Mouse (Mus musculus) intestine, embryonic 14.5 days (tissue): ENCODE results near the gene Mast4. TPM values are rescaled to one million over a fixed set of nuclear protein-coding genes. Genes with fewer than 3 reads are reported as not detected.

Experiments
- ATAC-seq: fragments of 200-750 bp; cut with Nextera tagmentation; replicated peaks from 2 replicates; pipeline ENCODE4 v1.8.0; 2017; ENCODE audit warnings: low read depth, moderate number of reproducible peaks, moderate TSS enrichment, moderate library complexity; ENCODE audit not compliant: low FRiP score, low TSS enrichment
- DNase-seq: peaks from one replicate; pipeline ENCODE4 v3.0.0-alpha.2; 2018; ENCODE audit warnings: low spot score
- H3K27ac ChIP-seq: fragments of 300-500 bp; sonication (generic); 2 replicates; pipeline ENCODE4 v1.5.1; 2014; ENCODE audit warnings: low read depth, mild to moderate bottlenecking, control low read depth
- H3K27me3 ChIP-seq: fragments of 300-500 bp; sonication (generic); replicated peaks from 2 replicates; pipeline ENCODE4 v1.6.1; 2014; ENCODE audit warnings: low read length, control low read depth; ENCODE audit not compliant: control insufficient read depth, insufficient read depth
- H3K36me3 ChIP-seq: fragments of 300-500 bp; sonication (generic); 2 replicates; pipeline ENCODE4 v1.6.1; 2014; ENCODE audit warnings: low read length, control low read depth; ENCODE audit not compliant: control insufficient read depth, insufficient read depth
- H3K4me1 ChIP-seq: fragments of 300-500 bp; sonication (generic); replicated peaks from 2 replicates; pipeline ENCODE4 v1.6.1; 2014; ENCODE audit warnings: low read length, control low read depth, mixed read lengths; ENCODE audit not compliant: control insufficient read depth, insufficient read depth
- H3K4me2 ChIP-seq: fragments of 300-500 bp; sonication (generic); 2 replicates; pipeline ENCODE4 v1.6.1; 2014; ENCODE audit warnings: low read length
- H3K4me3 ChIP-seq: fragments of 300-500 bp; sonication (generic); 2 replicates; pipeline ENCODE4 v1.5.1; 2014; ENCODE audit warnings: low read depth, low read length, control low read depth, mixed read lengths
- H3K9ac ChIP-seq: fragments of 300-500 bp; sonication (generic); 2 replicates; pipeline ENCODE4 v1.6.1; 2014; ENCODE audit warnings: mild to moderate bottlenecking, low read length
- H3K9me3 ChIP-seq: fragments of 300-500 bp; sonication (generic); 2 replicates; pipeline ENCODE4 v1.6.1; 2016; ENCODE audit warnings: low read length, control low read depth; ENCODE audit not compliant: control insufficient read depth
- whole genome bisulfite sequencing: fragments of 180-500 bp; shearing (Covaris S2); extraction: QIAGEN DNeasy Blood & Tissue Kit; methylation state at CpG from one replicate; pipeline ENCODE4 v1.1.7; 2014; 5-methylcytosine and 5-hydroxymethylcytosine counted together
- polyA plus RNA-seq: library from polyadenylated mRNA; unstranded; fragments of >200 nt; fragmentation: Nextera tagmentation; extraction: Ambion mirVana; gene quantifications from 2 replicates; pipeline ENCODE4 v1.2.1, GENCODE M21; 2014

Gene Mast4
- polyA plus RNA-seq, 1 experiment from 2014 or later: 31.9 TPM

GRCm38 (mm10) chr13:102689201-102690090, 644.9 kb downstream of the Mast4 start:
- no peak overlapping the region for H3K4me2 ChIP-seq
- H3K27ac ChIP-seq: no peak overlapping the region
- H3K4me3 ChIP-seq: no peak overlapping the region
- WGBS: 72% methylated on average over 6 of the region's 6 CpGs
- no peaks in the 10 kb centered on the region for H3K27me3 ChIP-seq
- H3K9me3 ChIP-seq: no peaks in the 10 kb centered on the region
- H3K36me3 ChIP-seq: no peaks in the 10 kb centered on the region
- H3K4me1 ChIP-seq: no peaks in the 10 kb centered on the region
- DNase-seq (no peak), ATAC-seq (no peak)
- no peak overlapping the region for H3K9ac ChIP-seq

GRCm38 (mm10) chr13:102688121-102688520, 646.2 kb downstream of the Mast4 start:
- no peak overlapping the region for H3K4me3 ChIP-seq
- DNase-seq (no peak), ATAC-seq (no peak)
- H3K4me1 ChIP-seq: no peaks in the 10 kb centered on the region
- H3K27me3 ChIP-seq: no peaks in the 10 kb centered on the region
- no peak overlapping the region for H3K9ac ChIP-seq
- no peaks in the 10 kb centered on the region for H3K36me3 ChIP-seq
- H3K9me3 ChIP-seq: no peaks in the 10 kb centered on the region
- no peak overlapping the region for H3K27ac ChIP-seq
- WGBS: 96% methylated on average over 1 of the region's 1 CpGs
- H3K4me2 ChIP-seq: no peak overlapping the region

GRCm38 (mm10) chr13:102684890-102685289, 649.4 kb downstream of the Mast4 start:
- Histone ChIP-seq H3K4me3 (no peak overlapping the region), H3K27me3 (no peaks in the 10 kb centered on the region), H3K4me2 (no peak overlapping the region), H3K4me1 (no peaks in the 10 kb centered on the region), H3K36me3 (no peaks in the 10 kb centered on the region), H3K27ac (no peak overlapping the region), H3K9ac (no peak overlapping the region), H3K9me3 (no peaks in the 10 kb centered on the region)
- ATAC-seq (no peak), DNase-seq (no peak)
- 60% methylated on average over 4 of the region's 4 CpGs for WGBS
